Mouse (Mus musculus) embryonic fibroblast, embryonic 13.5 days (primary cell): ENCODE results near the gene Sp3. TPM values are rescaled to one million over a fixed set of nuclear protein-coding genes. Genes with fewer than 3 reads are reported as not detected.

Experiments
- H3K27ac ChIP-seq: 2 replicates; pipeline ENCODE4 v1.5.1; 2012; ENCODE audit warnings: low read length, control low read depth, inconsistent platforms; ENCODE audit not compliant: insufficient read depth
- H3K4me1 ChIP-seq: 2 replicates; pipeline ENCODE4 v1.6.1; 2011; ENCODE audit warnings: low read length; ENCODE audit not compliant: control insufficient read depth, insufficient read depth
- H3K4me3 ChIP-seq: 2 replicates; pipeline ENCODE4 v1.5.1; 2011; ENCODE audit warnings: mild to moderate bottlenecking, control low read depth, low read length; ENCODE audit not compliant: insufficient read depth
- CTCF ChIP-seq: IDR thresholded peaks from 2 replicates; pipeline ENCODE4 v1.5.1; 2011; ENCODE audit warnings: mild to moderate bottlenecking, control low read depth, low read length, moderate library complexity, borderline replicate concordance; ENCODE audit not compliant: insufficient read depth
- POLR2A ChIP-seq: IDR thresholded peaks from 2 replicates; pipeline ENCODE4 v1.6.1; 2011; ENCODE audit warnings: low read depth, mild to moderate bottlenecking, control low read depth, low read length, moderate library complexity
- polyA plus RNA-seq: library from polyadenylated mRNA; stranded (reverse); fragments of >200 nt; gene quantifications from 2 replicates; pipeline ENCODE4 v1.2.4, GENCODE M21; 2011; ENCODE audit warnings: low read depth; ENCODE audit not compliant: missing spikeins, insufficient read length

Sp3 gene
- polyA plus RNA-seq, 1 experiment: 92.7 TPM

GRCm38 (mm10) chr2:72935937-72936336, 44.3 kb downstream of the Sp3 start:
- H3K27ac ChIP-seq: no peak overlapping the region
- no peak overlapping the region for H3K4me3 ChIP-seq
- H3K4me1 ChIP-seq: no peaks in the 10 kb centered on the region
- TF ChIP-seq POLR2A (no peak), CTCF (no peak)

GRCm38 (mm10) chr2:72932186-72932585, 48.1 kb downstream of the Sp3 start:
- Histone ChIP-seq H3K27ac (no peak overlapping the region), H3K4me1 (no peaks in the 10 kb centered on the region), H3K4me3 (no peak overlapping the region)
- TF ChIP-seq CTCF (no peak), POLR2A (no peak)

- Histone ChIP-seq H3K4me1 (no peaks in the 10 kb centered on the region), H3K4me3 (no peak overlapping the region), H3K27ac (no peak overlapping the region)
- TF ChIP-seq CTCF (no peak), POLR2A (no peak)
Observed at GRCm38 (mm10) chr2:72924981-72925380, 55.3 kb downstream of the Sp3 start.

GRCm38 (mm10) chr2:72916170-72916569, 64.1 kb downstream of the Sp3 start:
- Histone ChIP-seq H3K4me3 (no peak overlapping the region), H3K27ac (no peak overlapping the region), H3K4me1 (no peaks in the 10 kb centered on the region)
- TF ChIP-seq CTCF (no peak), POLR2A (no peak)

- no peak overlapping the region for H3K27ac ChIP-seq
- H3K4me3 ChIP-seq: no peak overlapping the region
- TF ChIP-seq CTCF (no peak), POLR2A (no peak)
- H3K4me1 ChIP-seq: no peaks in the 10 kb centered on the region
Observed at GRCm38 (mm10) chr2:72915245-72915930, 64.9 kb downstream of the Sp3 start.

DNA sequence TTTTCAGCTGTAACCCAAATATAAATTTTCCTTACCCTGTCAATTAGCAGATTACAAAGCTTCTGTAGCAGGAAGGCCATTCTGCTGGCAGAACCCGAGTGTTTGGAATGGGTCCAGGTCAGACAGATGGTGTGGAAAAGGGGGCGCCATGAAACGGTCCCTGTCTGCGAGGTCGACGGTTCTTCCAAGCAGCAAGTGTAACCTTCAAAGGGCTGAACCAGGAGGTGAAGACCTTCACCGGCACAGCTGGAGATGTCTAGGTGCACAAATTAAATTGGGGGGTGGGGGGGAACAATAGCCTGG, 66.8 kb downstream of the Sp3 start:
- TF ChIP-seq CTCF (no peak), POLR2A (no peak)
- no peaks in the 10 kb centered on the region for H3K4me1 ChIP-seq
- no peak overlapping the region for H3K4me3 ChIP-seq
- H3K27ac ChIP-seq: no peak overlapping the region

DNA sequence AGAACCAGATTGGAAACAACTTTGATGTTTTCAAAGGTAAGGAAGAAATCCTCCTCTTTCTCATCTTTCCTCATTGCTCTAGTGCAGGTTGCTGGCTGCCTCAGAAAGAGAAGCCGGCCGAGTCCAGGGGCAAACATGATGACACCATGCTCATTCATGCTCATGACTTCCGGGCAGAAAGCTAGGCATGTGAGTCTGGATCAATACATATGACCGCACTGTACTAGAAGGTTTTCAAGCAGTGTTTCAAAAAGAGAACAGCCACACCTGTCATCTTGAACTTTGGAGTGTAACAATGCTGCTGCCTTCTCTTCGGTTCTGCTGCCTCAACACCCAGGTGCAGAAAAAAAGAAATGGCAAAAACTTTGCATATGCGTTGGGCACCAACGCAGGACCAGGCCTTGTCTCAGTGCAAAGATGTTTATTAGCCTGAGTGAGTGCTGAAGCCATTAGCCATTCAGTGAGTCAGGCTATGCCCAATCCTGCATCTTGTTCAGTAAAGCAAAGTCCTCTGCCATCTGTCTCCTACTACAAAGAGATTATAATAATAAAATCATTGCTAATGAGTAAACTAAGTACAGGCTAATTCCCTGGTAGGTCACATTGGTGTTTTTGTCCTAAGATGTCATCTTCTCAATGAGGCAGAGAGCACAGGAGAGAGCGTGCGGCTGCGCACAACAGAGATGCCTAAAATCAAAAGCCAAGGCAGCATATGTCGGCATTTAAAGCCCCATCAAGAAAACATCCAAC, 67.4 kb downstream of the Sp3 start:
- H3K27ac ChIP-seq: no peak overlapping the region

DNA sequence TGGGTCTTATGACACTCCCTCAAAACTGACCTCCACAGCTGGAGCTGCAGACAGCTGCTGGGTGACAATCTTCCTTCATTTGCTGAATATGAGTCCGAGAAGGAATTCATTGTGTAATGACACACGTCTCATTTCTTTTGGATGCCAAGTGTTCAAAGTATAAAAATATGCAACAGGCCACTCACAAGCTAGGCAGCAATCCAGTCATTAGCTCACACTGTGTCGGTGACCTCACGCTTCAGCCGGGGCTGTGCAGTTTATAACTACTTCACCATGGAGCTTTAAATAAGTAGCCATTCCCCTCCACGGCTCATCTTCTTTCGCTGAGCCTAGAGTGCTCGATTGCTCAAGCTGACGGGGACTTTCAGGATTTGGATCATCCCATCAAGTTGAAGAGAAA, 68.7 kb downstream of the Sp3 start:
- no peaks in the 10 kb centered on the region for H3K4me1 ChIP-seq
- TF ChIP-seq POLR2A (no peak), CTCF (no peak)
- no peak overlapping the region for H3K27ac ChIP-seq
- no peak overlapping the region for H3K4me3 ChIP-seq

More for the DNA sequence above, 67.4 kb downstream of the Sp3 start:
- TF ChIP-seq POLR2A: no peak
- no peak for TF ChIP-seq CTCF
- Histone ChIP-seq H3K4me1 (no peaks in the 10 kb centered on the region), H3K4me3 (no peak overlapping the region)

DNA sequence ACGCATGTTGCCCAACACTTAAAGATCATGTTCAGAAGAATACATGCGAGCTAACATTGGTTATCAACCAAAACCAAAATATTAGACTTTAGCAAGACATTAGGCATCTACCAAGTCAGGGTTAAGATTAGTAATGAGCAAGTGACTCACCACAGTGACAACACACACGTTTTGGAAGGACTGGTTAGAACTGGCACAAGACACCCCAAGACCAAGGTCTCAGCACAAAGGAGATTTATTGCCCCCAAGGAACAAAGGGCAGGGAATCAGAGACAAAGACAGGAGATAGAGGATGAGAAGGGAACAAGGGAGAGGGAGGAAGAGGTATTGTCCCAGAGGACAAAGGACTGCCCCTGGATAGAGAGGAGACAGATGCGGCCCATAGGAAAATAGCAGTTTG, 71.2 kb downstream of the Sp3 start:
- Histone ChIP-seq H3K27ac (no peak overlapping the region), H3K4me3 (no peak overlapping the region), H3K4me1 (no peaks in the 10 kb centered on the region)
- no peak for TF ChIP-seq CTCF
- no peak for TF ChIP-seq POLR2A

DNA sequence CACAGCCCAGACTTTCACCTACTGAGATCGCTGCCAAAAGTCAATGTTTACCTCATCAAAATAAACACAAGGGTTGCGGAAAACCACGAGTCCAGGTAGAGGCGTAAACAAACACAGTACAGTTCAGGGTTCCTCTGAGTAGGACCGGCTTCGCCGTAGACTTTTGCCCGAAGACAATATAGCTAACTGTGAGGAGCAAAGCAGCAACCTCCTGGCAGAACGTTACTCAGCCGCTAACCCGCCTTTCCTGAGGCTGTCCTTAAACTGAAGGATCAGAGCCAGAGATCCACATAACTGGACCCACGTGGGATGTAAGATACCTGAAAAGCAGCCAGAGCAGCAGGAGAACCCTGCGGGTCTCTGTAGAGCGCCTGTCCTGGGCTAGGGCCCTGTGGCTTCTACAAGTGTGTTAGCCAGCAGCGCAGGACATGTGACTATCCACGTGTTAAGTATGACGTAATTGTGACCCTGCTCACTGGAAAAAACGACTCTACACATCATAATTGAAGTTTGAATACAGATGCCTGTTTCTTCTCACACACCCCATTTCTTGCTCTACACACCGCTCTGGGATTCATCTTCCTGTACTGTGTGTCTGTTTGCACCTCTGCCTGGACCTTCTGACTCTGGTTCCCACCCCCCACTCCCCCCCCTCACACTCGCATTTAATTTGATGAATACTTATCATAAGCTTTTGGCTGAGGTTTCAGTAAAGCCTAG, 71.9 kb downstream of the Sp3 start:
- Histone ChIP-seq H3K4me1 (no peaks in the 10 kb centered on the region), H3K4me3 (no peak overlapping the region), H3K27ac (no peak overlapping the region)
- TF ChIP-seq POLR2A: no peak
- no peak for TF ChIP-seq CTCF
